In the genomic region with DNA sequence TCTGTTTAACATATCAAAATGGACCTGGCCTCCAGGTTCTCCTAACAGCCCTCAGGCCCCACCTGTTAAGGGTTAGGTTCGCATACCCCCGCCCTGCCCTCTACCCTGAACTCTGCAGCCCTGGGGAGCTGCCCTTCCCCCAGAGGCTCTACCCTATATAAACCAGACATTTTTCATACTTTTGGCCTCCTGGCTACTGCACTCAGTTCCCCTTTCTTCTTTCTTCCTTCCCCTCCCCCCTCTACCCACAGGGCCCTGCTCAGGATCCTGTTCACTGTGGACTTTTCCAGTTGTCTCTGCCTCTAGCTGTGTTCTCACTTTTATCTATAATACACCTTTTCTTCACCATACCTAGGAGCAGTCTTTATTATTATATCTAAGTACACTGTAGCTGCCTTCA, we compare ENCODE assay signal across 24 mouse cellular contexts.
DNase-seq lines count a peak whose midpoint lies in the region; TF ChIP-seq lines count a peak whose summit lies in the region.
"Had no signal": no experiment of that assay in that cellular context is flagged by ENCODE, and none has a peak within 500 bp of the region (broad histone marks: within the 10 kb centered on the region; RNA-seq: fewer than 3 reads in every experiment).

No protein-coding gene starts in this region.

- H3K9ac ChIP-seq in ES-Bruce4 (ENCODE audit: low read depth, poor library complexity, severe bottlenecking): no peak overlapping the region
- H3K9ac ChIP-seq: embryonic facial prominence, embryonic 12.5 days; heart, embryonic 15.5 days; limb, embryonic 15.5 days; liver, embryonic 14.5 days; lung, embryonic 15.5 days; midbrain, embryonic 15.5 days; neural tube, embryonic 13.5 days had no signal

- no peaks in the 10 kb centered on the region for H3K27me3 ChIP-seq in ES-Bruce4 (ENCODE audit: control insufficient read depth, insufficient read depth, low read length, poor library complexity, severe bottlenecking)
- no peaks in the 10 kb centered on the region for H3K27me3 ChIP-seq in embryonic facial prominence, embryonic 10.5 days (replicated peaks; ENCODE audit: low read depth, poor library complexity, severe bottlenecking)
- no peaks in the 10 kb centered on the region for H3K27me3 ChIP-seq in splenic B cell, adult 2 months (ENCODE audit: control insufficient read depth, insufficient read depth, low read length, poor library complexity, severe bottlenecking)
- H3K27me3 ChIP-seq in cerebellum, adult 2 months (ENCODE audit: control insufficient read depth, insufficient read depth, low read length): no peaks in the 10 kb centered on the region
- H3K27me3 ChIP-seq: embryonic facial prominence, embryonic 12.5 days; heart, embryonic 15.5 days; limb, embryonic 15.5 days; lung, embryonic 15.5 days; midbrain, embryonic 15.5 days; neural tube, embryonic 13.5 days had no signal

- intact Hi-C loops in heart, postnatal 10 days (cut with DNase I): no loop called here

- WGBS in embryonic facial prominence, embryonic 10.5 days: 47% methylated on average over 2 of the region's 2 CpGs
- WGBS in cerebellum, adult 2 months: 95% methylated on average over 2 of the region's 2 CpGs

- peak; percentile 76 for DNase-seq in heart, adult 11 months
- no peak for DNase-seq in heart, postnatal 10 days
- peak; percentile 29 for DNase-seq in embryonic facial prominence, embryonic 10.5 days (ENCODE audit: low spot score)
- DNase-seq in splenic B cell, adult 2 months (ENCODE audit: low read depth, low spot score): peak; percentile 34
- DNase-seq in urinary bladder, postnatal 36 days (ENCODE audit: low spot score in 2 of 2): no peak
- DNase-seq in cerebellum, adult 2 months: no peak
- DNase-seq: adrenal gland, postnatal 25 days; cerebellum, adult 9-10 months; gastrocnemius, postnatal 25 days; heart, postnatal 4 days; kidney, adult 9 months; kidney, postnatal 25 days; layer of hippocampus, adult 9-11 months; lung, postnatal 36 days had no signal

- TF ChIP-seq EP300 in ES-Bruce4 (IDR thresholded peaks at IDR 0.05; ENCODE audit: insufficient read depth, low read depth, low read length): peak; percentile 58; the same call in 1 of the 2 replicates

- H3K36me3 ChIP-seq in ES-Bruce4 (ENCODE audit: control insufficient read depth, insufficient read depth, low read length, poor library complexity, severe bottlenecking): no peaks in the 10 kb centered on the region
- no peaks in the 10 kb centered on the region for H3K36me3 ChIP-seq in embryonic facial prominence, embryonic 10.5 days (replicated peaks)
- H3K36me3 ChIP-seq in splenic B cell, adult 2 months (ENCODE audit: control insufficient read depth, insufficient read depth, low read length, poor library complexity, severe bottlenecking): no peaks in the 10 kb centered on the region
- H3K36me3 ChIP-seq: embryonic facial prominence, embryonic 12.5 days; heart, embryonic 15.5 days; limb, embryonic 15.5 days; lung, embryonic 15.5 days; midbrain, embryonic 15.5 days; neural tube, embryonic 13.5 days had no signal

- TF ChIP-seq POLR2A in ES-Bruce4 (IDR thresholded peaks at IDR 0.05; ENCODE audit: insufficient read depth, low read length): no peak
- no peak for TF ChIP-seq POLR2A in cerebellum, adult 2 months (IDR thresholded peaks at IDR 0.05; ENCODE audit: borderline replicate concordance, insufficient read depth, low read length)

- TF ChIP-seq CTCF in ES-Bruce4 (IDR thresholded peaks at IDR 0.05; ENCODE audit: low read depth, low read length): no peak
- TF ChIP-seq CTCF in cerebellum, adult 2 months (IDR thresholded peaks at IDR 0.05; ENCODE audit: borderline replicate concordance, insufficient read depth, low read depth, low read length): no peak

- no peak overlapping the region for H3K27ac ChIP-seq in ES-Bruce4 (ENCODE audit: insufficient read depth, low read length)
- no peak overlapping the region for H3K27ac ChIP-seq in embryonic facial prominence, embryonic 10.5 days (replicated peaks)
- H3K27ac ChIP-seq in cerebellum, adult 2 months (ENCODE audit: insufficient read depth, low read length): no peak overlapping the region
- H3K27ac ChIP-seq: embryonic facial prominence, embryonic 12.5 days; heart, embryonic 15.5 days; hindbrain, postnatal 0 days; limb, embryonic 15.5 days; liver, embryonic 14.5 days; lung, embryonic 15.5 days; midbrain, embryonic 15.5 days; neural tube, embryonic 13.5 days had no signal

- no peaks in the 10 kb centered on the region for H3K9me3 ChIP-seq in ES-Bruce4 (replicated peaks; ENCODE audit: control insufficient read depth, insufficient read depth, low read length, poor library complexity, severe bottlenecking)
- H3K9me3 ChIP-seq in embryonic facial prominence, embryonic 10.5 days: no peaks in the 10 kb centered on the region
- H3K9me3 ChIP-seq: embryonic facial prominence, embryonic 12.5 days; heart, embryonic 15.5 days; limb, embryonic 15.5 days; lung, embryonic 15.5 days; midbrain, embryonic 15.5 days; neural tube, embryonic 13.5 days had no signal

- H3K4me3 ChIP-seq in ES-Bruce4 (ENCODE audit: low read depth, low read length): no peak overlapping the region
- H3K4me3 ChIP-seq in embryonic facial prominence, embryonic 10.5 days: no peak overlapping the region
- no peak overlapping the region for H3K4me3 ChIP-seq in cerebellum, adult 2 months (replicated peaks; ENCODE audit: insufficient read depth, low read depth, low read length)
- H3K4me3 ChIP-seq: embryonic facial prominence, embryonic 12.5 days; heart, embryonic 15.5 days; limb, embryonic 15.5 days; lung, embryonic 15.5 days; midbrain, embryonic 15.5 days; myocyte; neural tube, embryonic 13.5 days had no signal

- peaks cover 3% of the 10 kb centered on the region for H3K4me1 ChIP-seq in ES-Bruce4 (ENCODE audit: control insufficient read depth, insufficient read depth, low read length)
- H3K4me1 ChIP-seq in embryonic facial prominence, embryonic 10.5 days: peaks cover 9% of the 10 kb centered on the region
- no peaks in the 10 kb centered on the region for H3K4me1 ChIP-seq in cerebellum, adult 2 months (ENCODE audit: control insufficient read depth, insufficient read depth, low read length)
- H3K4me1 ChIP-seq: embryonic facial prominence, embryonic 12.5 days; limb, embryonic 15.5 days; lung, embryonic 15.5 days; midbrain, embryonic 15.5 days; neural tube, embryonic 13.5 days had no signal

Comparison
In these comparisons a context has a peak if more than half of its experiments do, and no peak if none do; other contexts are left out.
1. DNase-seq: peak in heart, adult 11 months (single experiment), embryonic facial prominence, embryonic 10.5 days (single experiment) and splenic B cell, adult 2 months (single experiment); none in heart, postnatal 10 days (0 of 2), urinary bladder, postnatal 36 days (0 of 2) and cerebellum, adult 2 months (0 of 2).